Mouse (Mus musculus) yolk sac, embryonic 10.5 days (tissue): Measurements from ENCODE around the gene Ptpn1.

ENCODE experiments used
- DNase-seq: peaks from one replicate; pipeline ENCODE4 v3.0.0-alpha.2; 2017; ENCODE audit warnings: low spot score

Gene Ptpn1

DNA sequence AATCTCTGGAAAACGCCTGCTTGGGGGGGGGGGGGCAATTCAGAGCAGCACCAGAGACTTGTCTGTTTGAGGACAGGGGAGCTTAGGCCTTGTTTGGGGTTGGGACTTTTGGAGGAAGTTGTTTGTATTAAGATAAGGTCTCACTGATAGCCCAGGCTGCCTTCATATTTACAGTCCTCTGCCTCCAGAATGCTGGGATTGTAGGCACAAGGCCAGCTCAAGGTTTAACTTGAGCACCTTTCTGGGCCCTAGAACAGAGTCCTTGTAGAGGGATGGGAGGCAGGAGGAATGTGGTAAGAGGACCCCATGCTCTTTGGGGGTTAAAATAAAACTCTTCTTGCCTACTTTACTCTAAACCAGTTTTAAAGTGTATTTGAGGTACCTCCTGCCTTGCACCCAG, 41.0 kb downstream of the Ptpn1 start:
- DNase-seq, result peak; percentile 24

DNA sequence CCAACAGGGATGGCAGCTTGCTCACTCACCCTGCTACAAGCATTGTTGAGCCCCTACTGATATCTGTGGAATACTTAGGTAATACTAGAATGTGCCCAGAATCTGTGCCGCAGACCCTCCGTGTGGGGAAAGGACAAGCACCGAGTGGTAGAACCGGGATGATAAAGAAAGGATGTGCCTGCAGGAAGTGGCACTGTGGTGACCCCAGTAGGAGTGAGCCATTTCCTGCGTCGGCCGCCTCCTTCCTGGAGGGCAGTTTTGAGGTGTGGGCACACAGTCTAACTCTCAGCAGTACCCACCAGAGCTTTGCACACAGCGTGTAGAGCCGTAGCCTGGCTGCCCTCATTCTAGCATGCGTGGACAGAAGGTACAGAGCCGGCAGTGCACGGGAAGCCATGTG, 43.9 kb downstream of the Ptpn1 start:
- no peak for DNase-seq

DNA sequence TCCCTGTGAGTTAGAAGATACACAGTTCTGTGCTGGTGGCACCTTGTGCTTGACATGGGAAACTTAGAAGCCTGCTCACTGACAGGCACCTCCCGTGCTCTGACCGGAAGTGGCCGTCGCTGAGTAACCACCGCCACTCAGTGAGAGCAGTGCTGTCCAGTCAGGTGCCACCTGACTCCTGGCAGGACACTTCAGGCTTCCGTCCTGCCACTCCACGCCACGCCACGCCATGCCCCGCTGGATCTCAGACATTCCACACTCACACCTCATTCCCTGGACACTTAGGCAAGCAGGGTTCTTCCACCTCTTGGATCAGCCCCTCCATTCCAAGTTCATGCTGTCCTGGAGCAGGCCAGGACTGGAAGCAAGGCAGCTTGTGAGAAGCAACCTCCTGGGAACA, 46.4 kb downstream of the Ptpn1 start:
- no peak for DNase-seq

DNA sequence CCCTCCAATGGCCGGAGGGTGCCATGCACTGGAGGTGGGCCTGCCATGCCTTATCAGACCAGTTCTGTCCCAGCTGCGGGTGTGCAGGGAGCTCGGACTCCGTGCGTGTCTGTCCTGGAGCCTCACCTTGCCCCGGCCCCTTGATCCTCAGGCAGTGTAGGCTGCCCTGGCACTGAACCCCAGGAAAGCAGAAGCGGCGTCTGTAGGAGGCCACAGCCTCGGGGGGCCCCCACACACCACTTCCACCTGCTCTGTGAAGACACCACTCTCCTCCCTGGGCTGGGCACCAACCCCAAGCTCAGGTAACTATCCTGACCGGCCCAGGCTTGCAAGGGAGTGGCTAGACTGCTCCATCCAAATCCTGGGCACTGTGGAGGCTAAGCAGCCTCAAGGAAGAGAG, 48.5 kb downstream of the Ptpn1 start:
- no peak for DNase-seq

DNA sequence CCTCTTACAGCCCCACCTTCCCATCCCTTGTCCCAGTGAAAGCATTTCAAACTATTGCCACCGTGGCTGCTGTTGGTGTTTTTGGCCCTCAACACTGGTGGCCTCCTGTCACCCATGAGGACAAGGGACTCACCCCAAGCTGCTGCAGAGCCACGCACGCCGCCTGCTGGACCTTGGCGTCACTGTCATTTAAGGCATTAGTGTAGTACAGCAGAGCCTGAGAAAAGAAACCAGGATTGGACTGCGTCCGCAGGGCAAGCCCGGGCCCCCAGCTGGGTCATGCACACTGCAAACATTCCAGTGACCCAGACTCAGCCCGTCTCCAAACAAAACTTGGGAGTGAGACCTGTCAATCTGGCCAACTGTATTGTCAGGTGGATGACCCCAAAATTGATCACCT, 50.8 kb downstream of the Ptpn1 start:
- DNase-seq, result no peak

DNA sequence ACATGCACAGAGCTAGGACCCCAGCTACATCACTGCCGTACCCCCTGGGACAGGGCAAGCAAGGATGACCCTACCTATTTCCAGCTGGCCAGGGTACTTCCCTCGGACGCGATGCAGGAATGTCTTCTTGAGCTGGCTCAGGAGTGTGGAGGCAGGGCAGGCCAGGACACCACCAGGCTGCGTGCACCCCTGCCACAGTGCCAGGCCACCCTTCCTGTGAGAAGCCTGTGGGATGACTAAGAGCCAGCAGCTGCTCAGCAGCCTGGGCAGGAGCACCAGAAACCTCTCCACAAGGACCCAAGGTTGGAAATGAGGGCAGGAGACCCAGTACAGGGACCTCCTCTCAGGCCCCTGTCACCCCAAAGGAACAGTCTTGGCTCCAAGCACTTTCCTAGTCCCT, 52.5 kb downstream of the Ptpn1 start:
- DNase-seq, result no peak

DNA sequence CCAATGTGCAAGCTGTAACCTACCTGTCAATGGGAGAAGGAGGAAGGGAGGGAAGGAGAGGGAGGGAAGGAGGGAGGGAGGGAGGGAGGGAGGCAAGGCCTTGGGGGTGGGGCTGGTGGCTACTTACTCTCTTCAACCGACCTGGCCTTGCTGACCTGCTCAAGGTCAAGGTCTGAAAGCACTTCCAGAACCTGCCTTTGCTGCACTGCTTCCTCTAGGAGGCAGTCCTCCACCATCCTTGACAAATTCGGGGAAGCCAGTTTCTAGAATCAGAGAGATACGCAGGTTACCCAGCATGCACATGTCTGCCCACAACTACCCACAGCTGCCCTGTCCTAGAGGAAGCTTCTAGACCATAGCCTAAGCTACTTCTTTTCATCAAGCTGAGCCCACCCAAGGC, 53.1 kb downstream of the Ptpn1 start:
- no peak for DNase-seq

DNA sequence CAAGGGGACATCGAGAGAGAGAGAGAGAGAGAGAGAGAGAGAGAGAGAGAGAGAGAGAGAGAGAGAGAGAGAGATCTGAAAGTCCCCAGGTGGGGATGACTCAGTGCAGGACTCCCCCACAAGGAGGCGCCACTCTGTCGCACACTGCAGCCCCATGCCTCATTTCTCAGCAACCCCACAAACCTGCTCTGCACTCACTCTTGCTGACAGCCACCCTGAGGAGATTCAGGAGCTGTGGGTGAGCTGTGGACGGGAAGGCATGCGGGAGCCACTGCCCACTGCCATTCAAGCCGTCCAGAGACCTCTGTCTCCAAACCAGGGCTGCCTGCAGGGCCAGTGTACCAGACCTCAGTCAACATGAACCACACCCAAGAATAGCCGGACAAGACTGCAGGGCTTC, 54.9 kb downstream of the Ptpn1 start:
- no peak for DNase-seq

DNA sequence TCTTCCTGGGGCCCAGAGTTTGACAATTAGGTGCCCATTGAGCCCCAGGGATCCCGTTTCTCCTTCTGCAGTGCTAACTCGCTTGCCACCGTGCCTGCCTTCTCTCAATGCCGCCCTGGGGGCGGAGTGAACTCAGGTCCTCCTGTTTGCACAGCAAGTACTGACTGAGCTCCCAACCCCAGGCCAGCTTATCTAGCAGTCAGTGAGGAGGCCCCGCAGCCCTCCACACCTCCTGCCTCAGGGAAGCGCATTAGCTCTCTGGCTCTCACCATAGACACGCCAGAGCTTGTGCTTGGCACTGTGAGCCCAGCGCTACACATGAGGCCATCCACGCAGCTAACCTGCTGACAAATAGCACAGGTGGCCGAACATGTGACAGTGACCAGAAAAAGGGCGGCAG, 55.8 kb downstream of the Ptpn1 start:
- no peak for DNase-seq

DNA sequence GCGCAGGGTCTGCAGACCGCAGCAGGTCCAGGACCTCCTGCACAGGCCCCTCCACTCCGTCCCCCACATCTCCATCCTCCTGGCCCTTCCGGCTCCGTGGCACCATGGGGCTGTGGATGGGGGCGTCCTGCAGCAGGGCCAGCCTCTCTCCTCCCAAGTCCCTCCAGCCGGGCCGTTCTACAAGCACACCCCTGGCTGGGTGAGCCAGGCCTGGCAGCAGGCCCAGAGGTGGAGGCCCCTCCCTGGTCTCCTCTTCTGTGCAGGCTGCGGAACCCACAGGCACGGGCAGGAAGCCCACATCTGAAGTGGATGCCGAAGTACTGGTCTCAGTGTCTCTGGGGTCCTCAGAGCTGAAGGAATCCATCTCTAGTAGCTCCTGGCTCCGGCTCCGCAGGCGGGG, 57.5 kb downstream of the Ptpn1 start:
- no peak for DNase-seq

DNA sequence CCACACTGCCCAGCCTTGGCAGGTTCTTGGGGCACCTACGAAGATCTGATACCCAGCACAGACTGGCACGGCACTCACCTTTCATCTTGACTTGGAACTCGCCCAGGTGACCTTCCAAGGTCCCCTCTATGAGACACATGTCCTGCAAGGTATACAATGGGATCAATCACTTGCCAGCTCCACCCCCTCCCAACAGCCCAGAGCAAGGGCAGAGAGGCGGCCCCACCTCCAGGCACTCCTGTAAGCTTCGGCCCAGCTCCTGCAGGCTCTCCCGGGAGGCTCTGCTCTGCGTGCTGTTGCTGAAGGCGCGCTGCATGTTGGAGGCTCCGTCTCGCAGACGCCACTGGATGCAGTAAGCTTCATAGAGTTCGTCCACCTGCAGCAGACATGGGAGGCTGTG, 61.4 kb downstream of the Ptpn1 start:
- no peak for DNase-seq

DNA sequence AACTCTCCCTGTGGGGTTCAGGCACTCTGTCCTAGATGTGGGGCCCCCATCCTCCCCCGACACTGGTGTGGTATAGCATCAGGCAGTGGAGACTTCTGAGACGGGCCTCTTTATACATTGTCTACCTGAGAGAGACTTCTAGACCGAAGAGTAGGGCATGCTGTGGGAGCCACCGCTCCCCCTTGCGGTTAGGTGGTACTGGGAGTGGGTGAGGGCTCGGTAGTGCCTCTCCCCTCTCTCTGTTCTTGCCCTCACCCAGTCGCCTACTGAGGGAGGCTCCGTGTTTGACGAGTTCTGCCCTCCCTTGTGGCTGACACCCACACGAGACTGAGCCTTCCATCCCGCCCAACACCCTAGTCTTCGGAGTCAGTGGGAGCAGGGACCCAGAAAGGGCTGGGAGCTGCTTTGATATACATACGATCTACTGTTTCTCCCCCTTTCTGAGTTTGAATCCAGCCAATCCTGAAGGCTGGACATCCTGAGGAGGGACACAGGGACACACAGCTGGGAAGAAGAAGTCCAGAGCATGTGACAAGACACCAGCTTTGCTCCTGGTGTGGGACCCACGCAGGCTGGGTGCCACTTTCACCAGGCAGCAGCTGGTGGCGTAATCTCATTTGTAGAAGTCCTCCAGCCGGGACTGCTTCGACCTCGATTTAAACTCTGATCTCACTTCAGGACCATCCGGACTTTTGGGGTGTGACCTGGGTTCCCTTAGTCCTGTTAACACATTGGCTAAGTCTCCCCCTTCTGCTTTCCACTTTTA, 64.2 kb downstream of the Ptpn1 start:
- no peak for DNase-seq

DNA sequence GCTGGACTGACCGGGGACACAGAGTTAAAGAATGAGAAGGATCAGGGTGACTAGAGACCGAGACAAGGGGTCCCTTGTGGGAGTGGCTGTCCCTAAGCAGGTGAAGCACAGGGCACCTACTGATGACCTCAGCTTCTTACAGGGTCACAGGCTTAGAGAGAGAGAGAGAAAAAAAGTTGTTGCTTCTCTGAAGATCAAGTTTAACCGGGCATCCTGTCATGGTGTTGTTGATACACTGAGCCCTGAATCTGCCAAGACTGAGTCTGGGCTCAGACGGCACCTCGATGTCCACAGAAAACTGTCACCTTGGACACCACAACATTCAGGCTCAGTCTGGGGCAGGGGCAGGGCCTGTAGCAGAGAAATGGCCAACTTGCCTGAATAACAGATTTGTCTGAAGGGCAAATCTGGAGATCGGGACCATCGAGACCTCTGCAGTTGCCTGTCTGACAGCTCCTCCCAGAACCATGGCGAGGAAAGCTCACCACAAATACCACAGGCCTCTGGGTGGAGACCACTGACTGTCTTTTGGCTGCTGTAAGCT, 64.9 kb downstream of the Ptpn1 start:
- DNase-seq, result no peak

DNA sequence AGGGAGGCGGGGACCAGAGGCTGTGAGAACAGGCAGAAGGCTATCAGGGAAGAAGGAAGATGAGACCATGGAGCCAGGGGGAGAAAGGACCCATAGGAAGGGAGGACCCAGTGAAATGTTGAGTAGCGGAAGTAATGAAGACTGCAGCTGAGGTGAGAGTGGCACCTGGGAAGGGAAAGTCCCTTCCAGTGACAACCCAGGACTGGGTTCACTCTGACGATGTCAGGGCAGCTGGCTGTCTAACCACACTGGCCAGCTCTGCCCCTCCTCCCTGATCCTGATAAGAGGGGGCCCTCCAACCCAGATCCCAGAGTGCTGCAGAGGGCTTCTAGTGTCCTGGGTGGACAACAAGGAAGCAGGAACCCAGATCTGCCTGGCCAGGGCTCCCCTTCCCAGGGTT, 65.7 kb downstream of the Ptpn1 start:
- DNase-seq, result no peak

DNA sequence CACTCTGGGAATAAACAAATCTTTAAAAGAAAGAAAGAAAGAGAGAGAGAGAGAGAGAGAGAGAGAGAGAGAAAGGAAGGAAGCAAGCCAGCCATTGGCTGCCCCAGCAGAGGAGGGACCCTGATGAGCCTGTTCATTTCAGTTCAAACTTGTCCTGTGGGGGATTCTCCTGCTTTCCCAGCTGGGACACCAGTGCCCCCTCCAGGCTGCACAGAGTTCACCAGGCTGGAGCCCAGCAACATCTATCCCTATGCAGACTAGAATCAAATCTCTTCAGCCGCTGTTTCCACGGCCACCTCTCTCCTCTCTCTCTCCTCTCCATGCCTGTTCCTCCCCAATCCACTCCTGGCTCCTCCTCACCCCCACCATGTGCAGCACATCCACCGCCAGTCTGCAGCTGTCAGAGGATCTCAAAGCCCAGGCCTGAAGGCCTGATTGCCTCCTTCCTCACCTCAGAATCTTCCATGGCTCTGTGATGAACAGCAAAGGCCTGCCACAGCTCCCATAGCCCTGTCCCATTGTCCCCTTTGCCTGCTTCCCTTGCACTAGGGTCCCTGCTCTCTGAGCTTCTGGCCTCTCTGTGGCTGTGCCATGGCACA, 67.4 kb downstream of the Ptpn1 start:
- no peak for DNase-seq

DNA sequence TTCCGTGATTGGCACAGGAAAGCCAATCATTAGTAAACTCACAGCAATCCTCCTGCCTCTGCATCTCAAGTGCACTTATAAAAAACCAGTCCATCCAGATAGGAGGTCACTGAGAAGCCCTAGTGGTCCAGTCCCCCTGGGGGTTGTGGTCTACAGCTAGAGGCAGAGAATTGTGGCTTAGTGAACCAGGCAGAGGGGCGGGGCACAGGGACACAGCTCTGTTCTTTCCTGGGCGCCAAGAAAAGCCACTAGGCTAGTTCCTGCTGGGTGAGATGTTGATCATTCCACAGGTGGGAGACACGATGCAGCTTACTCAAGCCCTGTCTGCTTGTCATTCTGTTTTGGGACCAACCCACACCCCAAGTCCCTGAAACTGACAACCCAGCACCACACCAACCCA, 70.3 kb downstream of the Ptpn1 start:
- DNase-seq, result no peak

DNA sequence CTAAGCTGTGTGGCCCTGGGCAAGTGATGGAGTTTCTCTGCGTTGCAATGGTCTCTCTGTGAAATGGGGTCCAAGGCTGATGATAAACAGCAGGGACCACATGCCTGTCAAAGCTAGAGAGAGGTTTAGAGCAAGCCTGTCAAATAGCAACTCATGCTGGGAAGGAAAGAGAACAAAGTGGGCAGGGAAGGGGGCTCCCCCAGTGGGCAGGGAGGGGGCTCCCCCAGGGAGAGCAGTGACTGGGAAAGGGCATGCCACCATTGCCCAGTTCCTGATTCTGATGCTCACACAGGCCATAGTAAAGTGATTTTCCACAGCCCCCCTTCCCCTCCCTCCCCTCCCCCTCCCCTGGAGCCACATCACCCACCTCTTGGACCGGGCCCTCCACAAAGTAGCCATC, 71.0 kb downstream of the Ptpn1 start:
- no peak for DNase-seq

DNA sequence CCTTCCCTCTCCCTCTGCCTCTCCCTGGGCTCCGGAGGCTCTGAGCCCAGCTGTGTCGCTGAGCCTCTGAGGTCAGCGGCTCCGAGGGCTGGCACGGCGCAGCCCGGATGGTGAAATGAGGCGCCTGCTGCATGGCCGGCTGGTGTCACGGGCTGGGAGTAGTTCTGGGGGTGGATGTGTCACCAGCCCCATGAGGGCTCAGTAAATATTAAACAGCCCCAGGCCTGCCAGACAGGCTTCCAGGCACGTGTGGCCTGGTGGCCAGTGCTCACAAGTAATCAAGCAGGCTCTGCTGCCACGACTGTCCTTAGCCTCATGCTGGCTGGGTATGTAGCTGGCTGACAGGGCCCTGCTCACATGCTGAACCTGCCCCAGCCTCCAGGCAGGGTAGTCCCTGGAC, 71.6 kb downstream of the Ptpn1 start:
- no peak for DNase-seq

DNA sequence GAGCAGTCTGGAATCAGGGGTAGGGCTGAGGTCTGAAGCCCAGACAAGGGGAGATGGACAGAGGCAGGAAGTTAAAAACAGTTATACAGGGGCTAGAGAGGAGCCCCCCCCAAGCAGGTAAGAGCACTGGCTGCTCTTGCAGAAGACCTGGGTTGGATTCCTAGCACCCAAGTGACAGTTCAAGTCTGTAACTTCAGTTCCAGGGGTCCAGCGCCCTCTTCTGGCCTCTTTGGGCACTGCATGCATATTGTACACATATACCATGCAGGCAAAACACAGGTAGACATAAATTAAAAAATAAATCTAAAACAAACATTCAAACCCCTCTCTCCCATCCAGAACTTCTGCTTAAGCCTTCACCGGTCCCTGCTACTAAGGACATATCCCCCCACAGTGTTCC, 72.5 kb downstream of the Ptpn1 start:
- DNase-seq, result no peak

DNA sequence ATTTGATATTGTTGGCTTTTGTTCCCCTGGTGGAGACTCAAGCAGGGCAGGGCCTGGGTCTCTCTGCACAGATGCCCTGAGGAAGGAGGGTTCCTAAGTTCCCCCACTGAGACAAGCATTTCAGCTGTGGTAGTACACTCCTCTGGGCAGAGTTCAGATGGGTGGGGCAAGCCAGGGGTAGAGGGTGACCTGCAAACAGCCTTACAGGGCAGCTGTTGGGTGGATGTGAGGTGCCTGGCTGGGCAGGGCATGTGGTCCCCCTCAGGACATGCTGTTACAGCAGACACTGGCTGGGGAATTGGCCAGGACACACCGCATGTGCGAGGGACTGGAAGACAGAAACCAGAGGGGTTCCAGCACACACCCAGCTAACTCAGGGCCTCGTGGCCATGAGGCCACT, 73.1 kb downstream of the Ptpn1 start:
- DNase-seq, result no peak

DNA sequence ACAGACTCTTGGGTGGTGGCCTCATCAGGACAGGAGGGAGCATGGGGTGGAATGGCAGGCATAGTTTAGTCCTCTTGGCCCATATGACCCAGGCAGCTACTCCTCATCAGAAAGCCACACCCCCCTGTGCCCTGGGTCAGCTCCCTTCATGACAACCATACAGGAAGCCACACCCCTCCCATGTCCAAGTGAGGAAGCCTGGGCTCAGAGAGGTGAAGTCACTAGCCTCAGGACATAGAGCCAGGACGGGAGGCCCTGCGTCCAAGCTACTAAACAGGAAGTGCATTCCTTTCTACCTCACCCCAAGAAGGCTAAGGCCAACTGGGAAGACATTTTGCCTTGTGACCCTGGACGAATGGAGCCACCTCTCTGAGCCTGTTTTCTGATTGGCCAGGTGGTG, 73.8 kb downstream of the Ptpn1 start:
- peak; percentile 51 for DNase-seq

DNA sequence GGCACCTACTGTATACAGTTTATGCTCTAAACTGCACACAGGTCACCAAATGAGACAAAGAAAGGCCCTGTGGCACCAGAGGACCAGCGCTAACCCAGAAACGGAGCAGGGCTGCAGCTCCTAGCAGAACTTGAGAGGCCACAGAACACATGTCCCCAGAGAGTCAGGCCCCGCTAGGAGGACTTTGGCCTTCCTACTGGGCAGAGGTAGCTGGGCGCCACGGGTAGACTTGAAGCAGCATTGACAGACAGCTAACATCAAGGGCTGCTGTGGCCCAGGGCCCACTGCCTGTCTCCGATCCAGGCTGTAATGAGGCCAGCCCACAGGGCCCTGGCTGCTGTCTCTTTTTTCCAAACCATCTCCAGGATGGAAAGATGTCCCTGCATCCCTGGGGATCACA, 74.6 kb downstream of the Ptpn1 start:
- DNase-seq, result no peak

DNA sequence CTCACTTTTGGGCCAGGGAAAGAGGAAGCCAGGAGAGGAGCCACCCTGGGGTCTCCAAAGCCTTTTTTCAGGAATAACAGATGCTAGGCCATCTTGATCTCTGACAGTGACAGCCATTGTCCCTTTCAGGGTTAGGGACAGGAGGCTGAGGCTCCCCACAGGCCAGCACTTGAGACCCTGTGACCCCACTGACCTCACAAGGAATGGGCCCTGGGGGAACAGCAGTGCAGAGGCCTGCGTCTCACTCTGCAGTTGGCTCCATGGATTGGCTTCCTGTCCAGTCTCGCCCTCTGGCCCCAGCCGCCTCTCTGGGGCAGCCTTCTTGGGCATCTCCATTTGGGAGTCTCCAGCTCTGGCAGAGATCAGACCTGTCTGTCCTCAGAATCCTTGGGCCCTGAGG, 76.3 kb downstream of the Ptpn1 start:
- no peak for DNase-seq
